Mouse (Mus musculus): ENCODE results near the gene Baz1b. TPM values are rescaled to one million over a fixed set of nuclear protein-coding genes. Genes with fewer than 3 reads are reported as not detected.
A peak's percentile ranks its signal among the peaks of the same experiment; 100 is the strongest.

Gene Baz1b
- polyA plus RNA-seq, 1 experiment from 2014 or later: 45.4 TPM

- 52% methylated on average over 8 of the region's 8 CpGs for whole genome bisulfite sequencing (ENCODE audit: insufficient replicate concordance)
- Histone ChIP-seq H3K36me3 (ENCODE audit: control insufficient read depth, insufficient read depth, low read length) (peaks cover 19% of the 10 kb centered on the region), H3K4me1 (ENCODE audit: control insufficient read depth, insufficient read depth, low read length) (no peaks in the 10 kb centered on the region), H3K4me2 (no peak overlapping the region), H3K4me3 (ENCODE audit: low read depth, low read length) (no peak overlapping the region), H3K27me3 (ENCODE audit: control insufficient read depth, insufficient read depth, low read length) (no peaks in the 10 kb centered on the region), H3K27ac (ENCODE audit: low read depth, low read length) (peak overlapping the region; percentile 35; the same call in 1 of the 2 replicates), H3K9me3 (replicated peaks; ENCODE audit: control insufficient read depth, low read length) (no peaks in the 10 kb centered on the region), H3K9ac (ENCODE audit: low read depth, low read length) (no peak overlapping the region)
- ATAC-seq (replicated peaks; ENCODE audit: insufficient number of reproducible peaks, low FRiP score, low TSS enrichment): no peak
These were observed 3.8 kb upstream of the Baz1b start for GRCm38 (mm10) chr5:135183131-135183861.

GRCm38 (mm10) chr5:135185016-135185415 is 2.0 kb upstream of the Baz1b start:
- Histone ChIP-seq H3K36me3 (ENCODE audit: control insufficient read depth, insufficient read depth, low read length) (peaks cover 17% of the 10 kb centered on the region), H3K27me3 (ENCODE audit: control insufficient read depth, insufficient read depth, low read length) (no peaks in the 10 kb centered on the region), H3K4me3 (ENCODE audit: low read depth, low read length) (no peak overlapping the region), H3K9ac (ENCODE audit: low read depth, low read length) (no peak overlapping the region), H3K9me3 (replicated peaks; ENCODE audit: control insufficient read depth, low read length) (no peaks in the 10 kb centered on the region), H3K27ac (ENCODE audit: low read depth, low read length) (no peak overlapping the region), H3K4me2 (no peak overlapping the region), H3K4me1 (ENCODE audit: control insufficient read depth, insufficient read depth, low read length) (peaks cover 14% of the 10 kb centered on the region)
- 98% methylated on average over 3 of the region's 3 CpGs for WGBS (ENCODE audit: insufficient replicate concordance)
- ATAC-seq (replicated peaks; ENCODE audit: insufficient number of reproducible peaks, low FRiP score, low TSS enrichment): no peak

GRCm38 (mm10) chr5:135185596-135185995 is 1.5 kb upstream of the Baz1b start:
- no peaks in the 10 kb centered on the region for H3K9me3 ChIP-seq (replicated peaks; ENCODE audit: control insufficient read depth, low read length)
- H3K27me3 ChIP-seq (ENCODE audit: control insufficient read depth, insufficient read depth, low read length): no peaks in the 10 kb centered on the region
- 31% methylated on average over 3 of the region's 3 CpGs for WGBS (ENCODE audit: insufficient replicate concordance)
- peaks cover 14% of the 10 kb centered on the region for H3K4me1 ChIP-seq (ENCODE audit: control insufficient read depth, insufficient read depth, low read length)
- no peak overlapping the region for H3K4me2 ChIP-seq
- H3K4me3 ChIP-seq (ENCODE audit: low read depth, low read length): no peak overlapping the region
- no peak overlapping the region for H3K9ac ChIP-seq (ENCODE audit: low read depth, low read length)
- no peak for ATAC-seq (replicated peaks; ENCODE audit: insufficient number of reproducible peaks, low FRiP score, low TSS enrichment)
- peaks cover 12% of the 10 kb centered on the region for H3K36me3 ChIP-seq (ENCODE audit: control insufficient read depth, insufficient read depth, low read length)
- H3K27ac ChIP-seq (ENCODE audit: low read depth, low read length): no peak overlapping the region

GRCm38 (mm10) chr5:135186231-135186620 is 838 bp upstream of the Baz1b start:
- WGBS (ENCODE audit: insufficient replicate concordance): 21% methylated on average over 10 of the region's 10 CpGs
- H3K9ac ChIP-seq (ENCODE audit: low read depth, low read length): peak overlapping the region; percentile 99

GRCm38 (mm10) chr5:135187349-135188213 is 517 bp downstream of the Baz1b start:
- WGBS (ENCODE audit: insufficient replicate concordance): under 1% methylated on average over 96 of the region's 102 CpGs
- ATAC-seq (replicated peaks; ENCODE audit: insufficient number of reproducible peaks, low FRiP score, low TSS enrichment): peak; percentile 73

More at GRCm38 (mm10) chr5:135186231-135186620, 838 bp upstream of the Baz1b start:
- no peaks in the 10 kb centered on the region for H3K27me3 ChIP-seq (ENCODE audit: control insufficient read depth, insufficient read depth, low read length)
- peak overlapping the region; percentile 98 for H3K27ac ChIP-seq (ENCODE audit: low read depth, low read length)
- H3K4me3 ChIP-seq (ENCODE audit: low read depth, low read length): peak overlapping the region; percentile 99
- peaks cover 14% of the 10 kb centered on the region for H3K4me1 ChIP-seq (ENCODE audit: control insufficient read depth, insufficient read depth, low read length)
- H3K9me3 ChIP-seq (replicated peaks; ENCODE audit: control insufficient read depth, low read length): no peaks in the 10 kb centered on the region
- peak overlapping the region; percentile 83 for H3K4me2 ChIP-seq
- H3K36me3 ChIP-seq (ENCODE audit: control insufficient read depth, insufficient read depth, low read length): peaks cover 8% of the 10 kb centered on the region; the same call in 1 of the 2 replicates
- no peak for ATAC-seq (replicated peaks; ENCODE audit: insufficient number of reproducible peaks, low FRiP score, low TSS enrichment)

GRCm38 (mm10) chr5:135188214-135188554 is 1.1 kb downstream of the Baz1b start:
- WGBS (ENCODE audit: insufficient replicate concordance): 3% methylated on average over 8 of the region's 8 CpGs
- Histone ChIP-seq H3K9ac (ENCODE audit: low read depth, low read length) (peak overlapping the region; percentile 99), H3K27me3 (ENCODE audit: control insufficient read depth, insufficient read depth, low read length) (no peaks in the 10 kb centered on the region), H3K27ac (ENCODE audit: low read depth, low read length) (peak overlapping the region; percentile 98), H3K9me3 (replicated peaks; ENCODE audit: control insufficient read depth, low read length) (no peaks in the 10 kb centered on the region), H3K36me3 (ENCODE audit: control insufficient read depth, insufficient read depth, low read length) (peaks cover 5% of the 10 kb centered on the region), H3K4me3 (ENCODE audit: low read depth, low read length) (peak overlapping the region; percentile 99), H3K4me1 (ENCODE audit: control insufficient read depth, insufficient read depth, low read length) (peaks cover 19% of the 10 kb centered on the region), H3K4me2 (peak overlapping the region; percentile 83)
- ATAC-seq (replicated peaks; ENCODE audit: insufficient number of reproducible peaks, low FRiP score, low TSS enrichment): no peak

More at GRCm38 (mm10) chr5:135187349-135188213, 517 bp downstream of the Baz1b start:
- no peaks in the 10 kb centered on the region for H3K9me3 ChIP-seq (replicated peaks; ENCODE audit: control insufficient read depth, low read length)
- H3K27me3 ChIP-seq (ENCODE audit: control insufficient read depth, insufficient read depth, low read length): no peaks in the 10 kb centered on the region
- H3K9ac ChIP-seq (ENCODE audit: low read depth, low read length): peak overlapping the region; percentile 99
- peak overlapping the region; percentile 98 for H3K27ac ChIP-seq (ENCODE audit: low read depth, low read length)
- H3K4me3 ChIP-seq (ENCODE audit: low read depth, low read length): peak overlapping the region; percentile 99
- H3K4me1 ChIP-seq (ENCODE audit: control insufficient read depth, insufficient read depth, low read length): peaks cover 18% of the 10 kb centered on the region
- peak overlapping the region; percentile 83 for H3K4me2 ChIP-seq
- peaks cover 5% of the 10 kb centered on the region for H3K36me3 ChIP-seq (ENCODE audit: control insufficient read depth, insufficient read depth, low read length)

- Histone ChIP-seq H3K4me2 (peak overlapping the region; percentile 83), H3K36me3 (ENCODE audit: control insufficient read depth, insufficient read depth, low read length) (peaks cover 5% of the 10 kb centered on the region), H3K9me3 (replicated peaks; ENCODE audit: control insufficient read depth, low read length) (no peaks in the 10 kb centered on the region), H3K27me3 (ENCODE audit: control insufficient read depth, insufficient read depth, low read length) (no peaks in the 10 kb centered on the region), H3K9ac (ENCODE audit: low read depth, low read length) (peak overlapping the region; percentile 99), H3K27ac (ENCODE audit: low read depth, low read length) (no peak overlapping the region), H3K4me1 (ENCODE audit: control insufficient read depth, insufficient read depth, low read length) (peaks cover 19% of the 10 kb centered on the region), H3K4me3 (ENCODE audit: low read depth, low read length) (peak overlapping the region; percentile 99)
- no peak for ATAC-seq (replicated peaks; ENCODE audit: insufficient number of reproducible peaks, low FRiP score, low TSS enrichment)
- WGBS (ENCODE audit: insufficient replicate concordance): 65% methylated on average over 2 of the region's 2 CpGs
These were observed 2.4 kb downstream of the Baz1b start for GRCm38 (mm10) chr5:135189281-135190022.

GRCm38 (mm10) chr5:135191620-135192019 is 4.6 kb downstream of the Baz1b start:
- H3K27ac ChIP-seq (ENCODE audit: low read depth, low read length): no peak overlapping the region
- peaks cover 21% of the 10 kb centered on the region for H3K4me1 ChIP-seq (ENCODE audit: control insufficient read depth, insufficient read depth, low read length)
- no peak overlapping the region for H3K4me2 ChIP-seq
- H3K27me3 ChIP-seq (ENCODE audit: control insufficient read depth, insufficient read depth, low read length): no peaks in the 10 kb centered on the region
- 45% methylated on average over 2 of the region's 2 CpGs for WGBS (ENCODE audit: insufficient replicate concordance)
- H3K36me3 ChIP-seq (ENCODE audit: control insufficient read depth, insufficient read depth, low read length): peaks cover 11% of the 10 kb centered on the region
- no peaks in the 10 kb centered on the region for H3K9me3 ChIP-seq (replicated peaks; ENCODE audit: control insufficient read depth, low read length)
- H3K4me3 ChIP-seq (ENCODE audit: low read depth, low read length): no peak overlapping the region
- H3K9ac ChIP-seq (ENCODE audit: low read depth, low read length): no peak overlapping the region
- no peak for ATAC-seq (replicated peaks; ENCODE audit: insufficient number of reproducible peaks, low FRiP score, low TSS enrichment)

Measured in heart, embryonic 11.5 days (tissue).